Mouse (Mus musculus): Measurements from ENCODE around the gene Zkscan2.

The Zkscan2 gene

GRCm38 (mm10) chr7:123430411-123430705 lies 69.9 kb downstream of the Zkscan2 start:
- no peak for DNase-seq

DNA sequence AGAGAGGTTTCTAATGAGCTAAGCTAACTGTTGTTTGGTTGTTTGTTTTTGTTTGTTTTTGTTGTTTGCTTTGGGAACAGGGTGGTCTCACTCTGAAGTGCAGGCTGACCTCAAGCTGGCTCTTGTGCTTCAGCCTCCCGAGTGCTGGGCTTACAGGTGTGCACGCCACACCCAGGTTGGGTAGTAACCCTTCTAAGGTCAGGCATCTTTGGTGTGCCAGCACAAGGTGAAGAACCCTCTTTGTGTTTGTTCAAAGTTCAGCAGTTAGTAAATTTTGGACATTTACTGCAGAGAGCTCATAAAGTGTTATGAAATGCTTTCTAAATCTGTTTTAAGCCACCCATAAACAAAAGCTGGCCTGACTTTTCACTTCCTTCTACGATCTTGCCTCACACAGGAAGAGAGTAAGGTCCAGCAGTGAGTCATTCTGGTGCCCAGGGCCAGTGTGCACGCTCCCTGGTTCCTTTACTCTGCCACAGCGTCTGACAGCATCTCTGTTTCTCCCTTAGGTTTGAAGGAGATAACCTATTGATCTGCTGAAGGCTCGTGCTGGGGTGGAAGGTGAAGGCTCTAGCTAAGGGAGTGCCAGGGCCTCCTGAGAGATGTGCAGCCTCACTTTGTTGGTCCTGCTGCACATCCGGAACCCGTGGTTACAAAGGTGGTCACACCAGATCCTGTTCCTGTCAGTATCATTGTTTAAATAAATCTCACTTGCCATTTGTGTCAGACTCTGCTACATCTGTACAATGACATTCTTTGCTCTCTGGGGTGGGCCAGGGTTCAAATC lies 70.4 kb downstream of the Zkscan2 start:
- DNase-seq: no peak

Measured in right cerebral cortex, adult 18-20 months (tissue).